Comparison of ENCODE assay signal across 17 mouse cellular contexts in genomic region chr6:50114280-50114679, GRCm38 (mm10). TPM values are rescaled to one million over a fixed set of nuclear protein-coding genes. Genes with fewer than 3 reads are reported as not detected.
DNase-seq lines count a peak whose midpoint lies in the region; ATAC-seq and TF ChIP-seq lines count a peak whose summit lies in the region.
"Had no signal": no experiment of that assay in that cellular context is flagged by ENCODE, and none has a peak within 500 bp of the region (broad histone marks: within the 10 kb centered on the region; RNA-seq: fewer than 3 reads in every experiment).

No protein-coding gene starts in this region.

- no peaks in the 10 kb centered on the region for H3K9me3 ChIP-seq in embryonic facial prominence, embryonic 10.5 days
- H3K9me3 ChIP-seq in hindbrain, embryonic 16.5 days (ENCODE audit: control insufficient read depth, low read length), result no peaks in the 10 kb centered on the region
- H3K9me3 ChIP-seq: embryonic facial prominence, embryonic 12.5 days; forebrain, embryonic 10.5 days; intestine, embryonic 15.5 days; limb, embryonic 13.5 days; neural tube, embryonic 15.5 days had no signal

- intact Hi-C loops in gastrocnemius, postnatal 36 days (cut with DNase I), result loop anchor here (5.0 to 10.0 kb wide), 4 partner anchors 108 to 597 kb away; no protein-coding TSS in a partner anchor
- intact Hi-C loops in gastrocnemius, adult 2 months (cut with DNase I), result loop anchor here (5.0 kb wide), 1 partner anchor 33 kb away; no protein-coding TSS in a partner anchor

- H3K4me3 ChIP-seq in embryonic facial prominence, embryonic 10.5 days, result no peak overlapping the region
- no peak overlapping the region for H3K4me3 ChIP-seq in gastrocnemius, adult 2 months
- H3K4me3 ChIP-seq in hindbrain, embryonic 16.5 days (ENCODE audit: low read length), result no peak overlapping the region
- H3K4me3 ChIP-seq: embryonic facial prominence, embryonic 12.5 days; forebrain, embryonic 10.5 days; intestine, embryonic 15.5 days; limb, embryonic 13.5 days; neural tube, embryonic 15.5 days had no signal

- H3K4me2 ChIP-seq in hindbrain, embryonic 16.5 days (ENCODE audit: low read length), result no peak overlapping the region
- H3K4me2 ChIP-seq: embryonic facial prominence, embryonic 12.5 days; intestine, embryonic 15.5 days; limb, embryonic 13.5 days; neural tube, embryonic 15.5 days had no signal

- no peaks in the 10 kb centered on the region for H3K36me3 ChIP-seq in embryonic facial prominence, embryonic 10.5 days (replicated peaks)
- no peaks in the 10 kb centered on the region for H3K36me3 ChIP-seq in hindbrain, embryonic 16.5 days (ENCODE audit: control insufficient read depth, insufficient read depth, low read length)
- H3K36me3 ChIP-seq: embryonic facial prominence, embryonic 12.5 days; forebrain, embryonic 10.5 days; intestine, embryonic 15.5 days; limb, embryonic 13.5 days; neural tube, embryonic 15.5 days had no signal

- H3K27ac ChIP-seq in embryonic facial prominence, embryonic 10.5 days (replicated peaks), result no peak overlapping the region
- no peak overlapping the region for H3K27ac ChIP-seq in gastrocnemius, adult 2 months
- no peak overlapping the region for H3K27ac ChIP-seq in hindbrain, embryonic 16.5 days (ENCODE audit: low read depth, low read length)
- H3K27ac ChIP-seq: embryonic facial prominence, embryonic 12.5 days; forebrain, embryonic 10.5 days; intestine, embryonic 15.5 days; kidney, postnatal 0 days; limb, embryonic 13.5 days; neural tube, embryonic 15.5 days had no signal

- no peak for TF ChIP-seq CTCF in gastrocnemius, adult 2 months (IDR thresholded peaks at IDR 0.05)

- DNase-seq in gastrocnemius, adult 18-20 months (ENCODE audit: low spot score), result peak; percentile 3
- DNase-seq in gastrocnemius, postnatal 36 days, result no peak
- peak; percentile 81 for DNase-seq in A20 (ENCODE audit: low read depth, low spot score)
- DNase-seq in embryonic facial prominence, embryonic 10.5 days (ENCODE audit: low spot score), result no peak
- no peak for DNase-seq in gastrocnemius, adult 2 months
- DNase-seq: adrenal gland, postnatal 14 days; cerebellum, postnatal 25 days; thymus, postnatal 14 days had no signal

- no peak overlapping the region for H3K9ac ChIP-seq in hindbrain, embryonic 16.5 days (ENCODE audit: low read depth, low read length)
- H3K9ac ChIP-seq: embryonic facial prominence, embryonic 12.5 days; intestine, embryonic 15.5 days; limb, embryonic 13.5 days; neural tube, embryonic 15.5 days had no signal

- WGBS in embryonic facial prominence, embryonic 10.5 days, result 84% methylated on average over 6 of the region's 6 CpGs
- 70% methylated on average over 6 of the region's 6 CpGs for WGBS in hindbrain, embryonic 16.5 days

- peaks cover 18% of the 10 kb centered on the region for H3K4me1 ChIP-seq in embryonic facial prominence, embryonic 10.5 days
- H3K4me1 ChIP-seq in hindbrain, embryonic 16.5 days (ENCODE audit: control insufficient read depth, insufficient read depth, low read depth, low read length), result peaks cover 6% of the 10 kb centered on the region
- H3K4me1 ChIP-seq: intestine, embryonic 15.5 days had no signal

- no peaks in the 10 kb centered on the region for H3K27me3 ChIP-seq in embryonic facial prominence, embryonic 10.5 days (replicated peaks; ENCODE audit: low read depth, poor library complexity, severe bottlenecking)
- no peaks in the 10 kb centered on the region for H3K27me3 ChIP-seq in hindbrain, embryonic 16.5 days (replicated peaks; ENCODE audit: control insufficient read depth, insufficient read depth, low read length)
- H3K27me3 ChIP-seq: embryonic facial prominence, embryonic 12.5 days; intestine, embryonic 15.5 days; limb, embryonic 13.5 days; neural tube, embryonic 15.5 days had no signal

- ATAC-seq in granulocyte monocyte progenitor cell, adult 5-6 weeks (replicated peaks; ENCODE audit: poor library complexity, severe bottlenecking), result peak; percentile 80
- peak; percentile 42 for ATAC-seq in megakaryocyte progenitor cell, adult 5-6 weeks (replicated peaks; ENCODE audit: poor library complexity)
- ATAC-seq in hindbrain, embryonic 16.5 days, result no peak
- ATAC-seq: intestine, embryonic 15.5 days had no signal

RNA-seq across cellular contexts. Expression of gene Mpp6, which starts 4.2 kb away (rescaled TPM):
- total RNA-seq in gastrocnemius, adult 18-20 months (2021), result 100 to 1,000 TPM; 118 to 119 TPM
- total RNA-seq in gastrocnemius, postnatal 36 days (2021), result 100 to 1,000 TPM; 111 to 132 TPM
- 104 and 133 TPM in 2 replicates for total RNA-seq in granulocyte monocyte progenitor cell, adult 5-6 weeks (2014; fragmentation: Nextera tagmentation)
- 174 and 240 TPM in 2 replicates for total RNA-seq in granulocyte monocyte progenitor cell, adult 5-6 weeks (2017)
- 179 and 186 TPM in 2 replicates for total RNA-seq in megakaryocyte progenitor cell, adult 5-6 weeks (2015)
- total RNA-seq in megakaryocyte progenitor cell, adult 5-6 weeks (2017), result 278 and 339 TPM in 2 replicates
- 65.6 and 69.2 TPM in 2 replicates for polyA plus RNA-seq in embryonic facial prominence, embryonic 10.5 days (2016; fragmentation: Nextera tagmentation; extraction: Ambion mirVana)
- 100 to 1,000 TPM; 126 to 135 TPM for total RNA-seq in gastrocnemius, adult 2 months (2021)
- polyA plus RNA-seq in hindbrain, embryonic 16.5 days (2015; fragmentation: Nextera tagmentation; extraction: Ambion mirVana), result 51.5 and 59.2 TPM in 2 replicates

Comparison
In these comparisons a context has a peak if more than half of its experiments do, and no peak if none do; other contexts are left out.
1. DNase-seq: peak in gastrocnemius, adult 18-20 months (single experiment) and A20 (single experiment); none in gastrocnemius, postnatal 36 days (0 of 2), embryonic facial prominence, embryonic 10.5 days (single experiment) and gastrocnemius, adult 2 months (single experiment).